Mouse (Mus musculus): ENCODE measurements at regions not wholly inside any gene's neighbourhood (a gene's known extent, or its start where the extent isn't known, plus 50 kb on each side); places are given as distances from the start of the nearest gene placed in this dataset.

DNA sequence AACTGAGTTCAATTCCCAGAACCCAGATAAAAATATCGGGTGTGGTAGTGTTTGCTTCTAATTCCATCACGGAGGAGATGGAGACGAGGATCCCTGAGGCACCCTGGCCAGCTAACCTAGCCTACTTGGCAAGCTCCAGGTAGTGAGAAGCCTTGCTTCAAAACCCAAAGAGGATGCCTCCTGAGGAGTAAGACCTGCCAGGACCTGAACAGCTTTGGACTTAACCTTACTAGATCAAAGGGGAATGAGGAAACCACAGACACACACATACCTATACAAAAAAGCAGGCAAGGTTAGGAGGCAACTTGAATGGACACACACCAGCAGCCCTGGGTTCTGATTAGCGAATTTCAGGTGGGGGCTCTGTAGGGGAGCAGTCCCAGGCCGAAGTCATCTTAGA, 84.0 kb upstream of the Arid1b start:
- 50% methylated on average over 5 of the region's 5 CpGs for WGBS (ENCODE audit: insufficient replicate concordance)
- no peak overlapping the region for H3K4me3 ChIP-seq (replicated peaks)
- no peaks in the 10 kb centered on the region for H3K36me3 ChIP-seq
- H3K27ac ChIP-seq: no peak overlapping the region
- 0 out of 2 replicates have a peak, but pooled peaks cover 11% of the 10 kb centered on the region for H3K27me3 ChIP-seq
- H3K9me3 ChIP-seq (replicated peaks): no peaks in the 10 kb centered on the region
- peaks cover 19% of the 10 kb centered on the region for H3K4me1 ChIP-seq (replicated peaks)
- no peak for ATAC-seq (ENCODE audit: low read depth)
- no peak overlapping the region for H3K4me2 ChIP-seq
- no peak for DNase-seq
- H3K9ac ChIP-seq: no peak overlapping the region

DNA sequence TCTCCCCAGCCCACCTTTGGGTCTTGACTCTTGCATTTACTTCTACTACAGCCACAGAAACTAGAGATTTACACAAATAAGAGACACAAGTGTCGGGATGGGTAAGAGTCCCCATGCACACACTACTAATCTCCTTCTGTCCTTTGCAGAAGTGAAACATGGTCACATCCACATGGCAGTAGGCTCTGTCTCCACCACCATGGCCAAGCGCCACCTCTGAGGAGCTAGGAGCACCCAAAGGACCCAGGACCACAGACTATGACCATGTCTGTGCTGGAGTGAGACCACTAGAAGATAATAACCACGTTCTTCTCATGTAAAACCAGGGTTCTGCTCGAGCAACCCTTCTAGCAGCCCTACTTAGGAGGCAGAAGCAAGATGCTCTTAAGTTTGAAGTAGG, 81.1 kb upstream of the Arid1b start:
- Histone ChIP-seq H3K27ac (no peak overlapping the region), H3K9me3 (replicated peaks) (no peaks in the 10 kb centered on the region), H3K27me3 (0 out of 2 replicates have a peak, but pooled peaks cover 11% of the 10 kb centered on the region), H3K4me1 (replicated peaks) (peaks cover 10% of the 10 kb centered on the region), H3K4me3 (replicated peaks) (no peak overlapping the region), H3K4me2 (no peak overlapping the region), H3K9ac (no peak overlapping the region), H3K36me3 (no peaks in the 10 kb centered on the region)
- DNase-seq: no peak
- ATAC-seq (ENCODE audit: low read depth): no peak
- 52% methylated on average over 4 of the region's 4 CpGs for WGBS (ENCODE audit: insufficient replicate concordance)

DNA sequence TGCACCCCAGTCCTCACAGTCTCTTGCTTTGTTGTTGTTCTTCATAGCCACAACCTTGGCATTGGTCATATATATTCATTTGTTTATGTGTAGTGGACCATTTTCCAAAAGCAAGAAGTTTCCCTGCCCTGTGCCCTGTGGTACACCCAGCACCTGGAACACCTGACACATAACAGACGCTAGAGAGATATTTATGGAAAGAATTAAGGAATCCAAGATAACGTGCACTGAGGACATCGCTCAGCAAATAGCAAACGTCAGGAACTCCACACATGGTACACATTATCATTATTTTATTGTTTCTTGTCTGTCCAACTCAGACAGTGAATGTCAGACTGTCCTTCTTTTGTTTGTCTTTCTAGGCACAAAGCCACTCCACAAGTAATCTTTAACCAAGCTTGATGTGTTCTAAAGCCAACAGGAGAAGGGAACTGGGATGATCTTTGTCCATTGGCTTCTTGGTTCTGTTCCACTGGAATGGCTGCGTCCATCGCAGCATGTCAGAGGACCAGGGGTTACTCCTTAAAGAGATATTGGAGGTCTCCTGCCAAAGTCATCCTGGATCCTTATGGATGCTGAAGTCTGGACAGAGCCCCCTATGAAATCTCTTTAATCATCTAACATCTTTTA, 74.2 kb upstream of the Arid1b start:
- Histone ChIP-seq H3K36me3 (no peaks in the 10 kb centered on the region), H3K4me2 (no peak overlapping the region), H3K27me3 (no peaks in the 10 kb centered on the region), H3K27ac (no peak overlapping the region), H3K9ac (no peak overlapping the region), H3K4me1 (replicated peaks) (0 out of 2 replicates have a peak, but pooled peaks cover 7% of the 10 kb centered on the region), H3K9me3 (replicated peaks) (no peaks in the 10 kb centered on the region), H3K4me3 (replicated peaks) (no peak overlapping the region)
- ATAC-seq (ENCODE audit: low read depth) (no peak), DNase-seq (no peak)
- WGBS (ENCODE audit: insufficient replicate concordance): 68% methylated on average over 6 of the region's 6 CpGs

DNA sequence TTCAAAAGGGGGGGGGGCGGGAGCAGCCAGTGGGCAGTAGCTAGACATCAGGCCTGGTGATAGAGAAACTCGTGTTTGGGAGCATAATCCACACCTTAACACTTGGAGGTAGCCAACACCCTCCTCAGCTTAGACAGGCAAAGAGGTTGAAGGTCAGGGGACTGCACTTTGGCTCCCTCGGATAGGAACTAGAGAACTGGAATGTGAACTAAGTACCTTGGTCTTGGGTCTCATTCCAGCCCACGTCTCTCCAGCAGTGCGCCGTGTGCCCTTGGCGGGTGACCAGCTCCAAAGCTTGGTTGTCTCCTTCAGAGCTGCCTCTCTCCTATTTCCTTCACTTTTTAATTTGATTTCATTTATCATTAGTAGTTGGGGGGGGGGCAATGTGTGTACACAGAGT, 73.0 kb upstream of the Arid1b start:
- no peak overlapping the region for H3K4me3 ChIP-seq (replicated peaks)
- H3K27ac ChIP-seq: no peak overlapping the region
- ATAC-seq (ENCODE audit: low read depth): no peak
- H3K4me2 ChIP-seq: no peak overlapping the region
- DNase-seq: no peak
- H3K4me1 ChIP-seq (replicated peaks): 0 out of 2 replicates have a peak, but pooled peaks cover 7% of the 10 kb centered on the region
- H3K36me3 ChIP-seq: no peaks in the 10 kb centered on the region
- H3K9ac ChIP-seq: no peak overlapping the region
- H3K9me3 ChIP-seq (replicated peaks): no peaks in the 10 kb centered on the region
- 70% methylated on average over 7 of the region's 7 CpGs for WGBS (ENCODE audit: insufficient replicate concordance)
- H3K27me3 ChIP-seq: no peaks in the 10 kb centered on the region

DNA sequence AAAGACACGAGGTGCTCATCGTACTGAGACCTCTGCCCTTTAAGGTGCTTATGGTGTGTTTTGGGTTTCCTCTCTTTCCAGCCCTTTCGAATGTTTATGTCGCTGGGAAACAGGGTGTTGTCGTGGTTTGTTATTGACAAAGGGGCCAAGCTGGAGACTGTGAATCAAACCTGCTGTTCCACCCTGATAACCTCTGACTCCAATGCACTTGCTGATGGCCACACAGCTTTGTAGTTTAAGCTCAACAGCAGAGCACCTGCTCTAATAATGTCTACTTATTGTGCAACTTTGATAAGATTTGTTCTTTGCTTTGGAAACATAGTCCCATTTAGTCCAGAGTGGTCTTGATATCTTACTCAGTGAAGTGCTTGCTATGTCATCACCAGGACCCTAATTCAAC, 65.5 kb upstream of the Arid1b start:
- ATAC-seq (ENCODE audit: low read depth) (peak; percentile 34; the same call in 1 of the 2 replicates), DNase-seq (no peak)
- no peak overlapping the region for H3K4me2 ChIP-seq
- no peak overlapping the region for H3K4me3 ChIP-seq (replicated peaks)
- no peak overlapping the region for H3K9ac ChIP-seq
- H3K36me3 ChIP-seq: no peaks in the 10 kb centered on the region
- no peak overlapping the region for H3K27ac ChIP-seq
- H3K9me3 ChIP-seq (replicated peaks): no peaks in the 10 kb centered on the region
- peaks cover 5% of the 10 kb centered on the region; the same call in 1 of the 2 replicates for H3K4me1 ChIP-seq (replicated peaks)
- 0 out of 2 replicates have a peak, but pooled peaks cover 9% of the 10 kb centered on the region for H3K27me3 ChIP-seq
- WGBS (ENCODE audit: insufficient replicate concordance): 24% methylated on average over 5 of the region's 5 CpGs

DNA sequence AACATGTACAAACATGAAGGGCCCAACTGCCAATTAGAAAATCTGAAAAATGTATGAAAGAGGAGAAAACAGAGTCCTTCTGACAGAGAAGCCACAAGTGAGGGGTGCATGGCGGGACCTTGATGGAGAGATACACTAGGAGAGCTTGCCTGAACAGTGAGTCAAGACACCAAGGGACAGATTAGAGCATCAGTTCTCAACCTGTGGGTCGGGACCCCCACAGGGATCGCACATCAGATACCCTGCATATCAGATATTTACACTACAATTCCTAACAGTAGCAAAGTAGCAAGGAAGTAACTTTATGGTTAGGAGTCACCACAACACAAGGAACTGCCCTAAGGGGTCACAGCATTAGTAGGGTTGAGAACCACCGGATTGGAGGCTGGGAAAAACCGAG, 58.9 kb upstream of the Arid1b start:
- WGBS (ENCODE audit: insufficient replicate concordance): 63% methylated on average over 5 of the region's 5 CpGs
- Histone ChIP-seq H3K27ac (no peak overlapping the region), H3K4me1 (replicated peaks) (no peaks in the 10 kb centered on the region), H3K4me3 (replicated peaks) (no peak overlapping the region), H3K9me3 (replicated peaks) (no peaks in the 10 kb centered on the region), H3K36me3 (no peaks in the 10 kb centered on the region), H3K9ac (no peak overlapping the region), H3K4me2 (no peak overlapping the region), H3K27me3 (peaks cover 12% of the 10 kb centered on the region; the same call in 1 of the 2 replicates)
- ATAC-seq (ENCODE audit: low read depth): no peak
- no peak for DNase-seq

DNA sequence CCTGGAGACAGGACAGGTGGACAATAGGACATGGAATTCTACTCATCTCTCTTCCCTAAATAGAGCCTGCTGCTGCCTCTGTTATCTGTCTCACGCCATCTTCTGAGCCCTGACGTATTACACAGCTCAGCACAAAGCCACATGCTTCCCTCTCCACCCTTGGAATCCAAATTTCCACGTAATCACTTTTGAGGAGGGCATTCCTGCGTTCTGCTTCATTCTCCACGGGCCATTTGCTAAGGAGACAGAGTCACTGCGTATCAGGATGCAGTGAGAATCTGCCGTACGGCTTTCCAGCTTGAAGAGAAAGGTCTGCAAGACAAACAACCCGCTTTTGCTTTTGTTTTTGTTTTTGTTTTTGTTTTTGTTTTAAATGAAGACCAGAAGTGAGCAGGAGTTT, 53.5 kb upstream of the Arid1b start:
- no peaks in the 10 kb centered on the region for H3K4me1 ChIP-seq (replicated peaks)
- no peaks in the 10 kb centered on the region for H3K36me3 ChIP-seq
- ATAC-seq (ENCODE audit: low read depth): no peak
- H3K9ac ChIP-seq: no peak overlapping the region
- H3K4me3 ChIP-seq (replicated peaks): no peak overlapping the region
- no peaks in the 10 kb centered on the region for H3K9me3 ChIP-seq (replicated peaks)
- no peak overlapping the region for H3K4me2 ChIP-seq
- H3K27ac ChIP-seq: no peak overlapping the region
- H3K27me3 ChIP-seq: no peaks in the 10 kb centered on the region
- no peak for DNase-seq
- 59% methylated on average over 9 of the region's 9 CpGs for WGBS (ENCODE audit: insufficient replicate concordance)

DNA sequence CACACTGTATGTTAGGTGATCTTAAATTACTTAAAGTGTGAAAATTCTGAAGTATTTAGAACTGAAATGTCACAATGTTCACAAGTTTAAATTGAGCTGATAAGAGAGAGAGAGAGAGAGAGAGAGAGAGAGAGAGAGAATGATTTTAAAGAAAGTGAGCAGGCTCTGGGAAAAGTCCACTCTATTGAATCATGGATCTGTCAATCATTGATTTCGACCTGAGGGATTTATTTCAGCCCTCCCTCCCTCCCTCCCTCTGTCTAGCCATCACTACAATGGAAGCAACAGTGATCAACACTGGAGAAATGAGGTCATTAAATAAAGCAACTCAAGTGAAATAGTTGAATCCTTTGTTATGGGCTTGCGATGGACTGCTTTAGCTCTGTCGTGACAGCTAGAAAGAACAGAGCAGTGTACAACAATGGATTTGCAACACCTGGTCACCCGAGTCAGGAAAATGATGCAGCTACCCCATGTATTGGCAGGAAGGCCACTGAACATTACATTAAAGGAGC, 52.8 kb upstream of the Arid1b start:
- Histone ChIP-seq H3K4me3 (replicated peaks) (no peak overlapping the region), H3K36me3 (no peaks in the 10 kb centered on the region), H3K4me1 (replicated peaks) (no peaks in the 10 kb centered on the region), H3K9ac (no peak overlapping the region), H3K27me3 (no peaks in the 10 kb centered on the region), H3K9me3 (replicated peaks) (no peaks in the 10 kb centered on the region), H3K4me2 (no peak overlapping the region), H3K27ac (no peak overlapping the region)
- WGBS (ENCODE audit: insufficient replicate concordance): 54% methylated on average over 4 of the region's 4 CpGs
- DNase-seq (no peak), ATAC-seq (ENCODE audit: low read depth) (no peak)

DNA sequence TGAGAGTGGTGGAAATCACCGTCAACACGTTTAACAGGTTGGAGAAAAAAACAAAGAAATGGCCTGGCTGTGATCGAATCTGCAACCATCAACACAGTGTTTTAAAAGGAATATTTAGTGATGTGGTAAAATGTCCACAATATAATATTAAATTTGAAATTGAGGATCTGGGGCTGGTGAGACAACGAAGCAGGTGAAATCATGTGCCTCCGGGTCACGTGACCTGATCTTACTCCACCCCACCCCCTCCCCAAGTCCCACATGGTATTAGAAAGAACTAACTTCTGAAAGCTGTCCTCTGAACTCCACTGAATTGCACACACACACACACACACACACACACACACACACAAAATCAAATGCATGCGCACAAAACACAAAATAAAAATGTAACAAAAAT, 51.3 kb upstream of the Arid1b start:
- ATAC-seq (ENCODE audit: low read depth): no peak

More for the DNA sequence above, 51.3 kb upstream of the Arid1b start:
- 0 out of 2 replicates have a peak, but pooled peaks cover 5% of the 10 kb centered on the region for H3K27me3 ChIP-seq
- H3K27ac ChIP-seq: no peak overlapping the region
- no peak overlapping the region for H3K9ac ChIP-seq
- no peak for DNase-seq
- H3K4me2 ChIP-seq: no peak overlapping the region
- peaks cover 6% of the 10 kb centered on the region; the same call in 1 of the 2 replicates for H3K4me1 ChIP-seq (replicated peaks)
- 68% methylated on average over 7 of the region's 7 CpGs for WGBS (ENCODE audit: insufficient replicate concordance)
- H3K9me3 ChIP-seq (replicated peaks): no peaks in the 10 kb centered on the region
- no peaks in the 10 kb centered on the region for H3K36me3 ChIP-seq
- H3K4me3 ChIP-seq (replicated peaks): no peak overlapping the region
